Comparison of ENCODE assay signal across 8 mouse cellular contexts in the genomic region with DNA sequence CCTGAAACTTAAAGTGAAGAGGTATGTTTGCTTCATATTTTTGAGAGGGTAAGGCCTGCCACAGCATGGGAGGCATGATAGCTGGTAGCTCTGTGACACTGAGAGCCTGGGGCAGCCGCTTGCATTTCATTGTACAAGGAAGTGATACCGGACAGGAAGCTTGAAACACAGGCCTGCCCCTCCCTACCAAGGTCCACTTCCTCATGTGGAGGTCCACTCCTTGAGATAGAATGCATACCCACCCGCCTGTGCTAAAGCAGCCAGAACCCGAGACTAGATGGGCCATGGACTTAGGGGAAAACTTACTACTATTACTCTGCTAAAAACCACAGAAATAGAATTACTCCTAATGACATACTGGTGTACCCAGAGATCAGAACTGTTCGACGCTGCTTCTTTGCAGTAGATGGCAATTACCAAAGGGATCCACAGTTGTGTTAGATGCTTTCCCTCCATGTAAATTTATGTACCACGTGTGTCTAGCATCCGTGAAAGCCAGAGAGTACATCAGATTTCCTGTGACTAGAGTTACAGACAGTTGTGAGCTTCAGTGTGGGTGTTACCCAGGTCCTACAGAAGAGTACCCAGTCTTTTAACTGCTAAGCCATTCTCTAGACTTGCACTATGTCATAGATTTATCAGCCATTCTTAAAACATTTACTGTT.
DNase-seq lines count a peak whose midpoint lies in the region; ATAC-seq and TF ChIP-seq lines count a peak whose summit lies in the region.
"Had no signal": no experiment of that assay in that cellular context is flagged by ENCODE, and none has a peak within 500 bp of the region (broad histone marks: within the 10 kb centered on the region; RNA-seq: fewer than 3 reads in every experiment).

No protein-coding gene starts in this region.

- no peak overlapping the region for H3K4me3 ChIP-seq in liver, embryonic 11.5 days (ENCODE audit: low read depth, low read length)
- no peak overlapping the region for H3K4me3 ChIP-seq in heart, embryonic 13.5 days
- no peak overlapping the region for H3K4me3 ChIP-seq in stomach, embryonic 16.5 days (replicated peaks; ENCODE audit: low read length)
- H3K4me3 ChIP-seq in midbrain, embryonic 10.5 days = no peak overlapping the region
- H3K4me3 ChIP-seq in forebrain, postnatal 0 days (ENCODE audit: low read depth, low read length) = no peak overlapping the region

- no peaks in the 10 kb centered on the region for H3K9me3 ChIP-seq in liver, embryonic 11.5 days (ENCODE audit: control insufficient read depth, low read length)
- H3K9me3 ChIP-seq in heart, embryonic 13.5 days = no peaks in the 10 kb centered on the region
- H3K9me3 ChIP-seq in stomach, embryonic 16.5 days (replicated peaks; ENCODE audit: control insufficient read depth, low read length) = no peaks in the 10 kb centered on the region
- no peaks in the 10 kb centered on the region for H3K9me3 ChIP-seq in midbrain, embryonic 10.5 days (replicated peaks)
- no peaks in the 10 kb centered on the region for H3K9me3 ChIP-seq in forebrain, postnatal 0 days (ENCODE audit: low read length)

- DNase-seq in liver = peak; percentile 18
- no peak for DNase-seq in liver, embryonic 11.5 days (ENCODE audit: low spot score)
- DNase-seq in lung, postnatal 36 days = peak; percentile 79
- no peak for DNase-seq in midbrain, embryonic 10.5 days (ENCODE audit: low spot score)
- no peak for DNase-seq in forebrain, postnatal 0 days
- DNase-seq: cerebellum, adult 11-12 months had no signal

- H3K36me3 ChIP-seq in liver, embryonic 11.5 days (ENCODE audit: control insufficient read depth, insufficient read depth, low read length) = no peaks in the 10 kb centered on the region
- no peaks in the 10 kb centered on the region for H3K36me3 ChIP-seq in heart, embryonic 13.5 days
- no peaks in the 10 kb centered on the region for H3K36me3 ChIP-seq in stomach, embryonic 16.5 days (ENCODE audit: control insufficient read depth, insufficient read depth, low read length)
- H3K36me3 ChIP-seq in midbrain, embryonic 10.5 days = no peaks in the 10 kb centered on the region
- no peaks in the 10 kb centered on the region for H3K36me3 ChIP-seq in forebrain, postnatal 0 days (ENCODE audit: insufficient read depth)

- 64% methylated on average over 8 of the region's 8 CpGs for WGBS in liver, embryonic 11.5 days
- WGBS in heart, embryonic 13.5 days = 67% methylated on average over 8 of the region's 8 CpGs
- WGBS in stomach, embryonic 16.5 days = 69% methylated on average over 8 of the region's 8 CpGs
- 90% methylated on average over 8 of the region's 8 CpGs for WGBS in midbrain, embryonic 10.5 days
- 88% methylated on average over 8 of the region's 8 CpGs for WGBS in forebrain, postnatal 0 days

- TF ChIP-seq CTCF in forebrain, postnatal 0 days (IDR thresholded peaks at IDR 0.05; ENCODE audit: low read depth) = no peak

- no peak overlapping the region for H3K27ac ChIP-seq in liver, embryonic 11.5 days (ENCODE audit: low read depth, low read length)
- H3K27ac ChIP-seq in heart, embryonic 13.5 days (replicated peaks) = 0 out of 2 replicates have a peak overlapping the region, but pooled peaks have one; percentile 21
- H3K27ac ChIP-seq in stomach, embryonic 16.5 days (ENCODE audit: low read length) = peak overlapping the region; percentile 63
- H3K27ac ChIP-seq in midbrain, embryonic 10.5 days (replicated peaks) = no peak overlapping the region
- H3K27ac ChIP-seq in forebrain, postnatal 0 days (ENCODE audit: low read depth, low read length) = no peak overlapping the region

- H3K4me1 ChIP-seq in liver, embryonic 11.5 days (replicated peaks; ENCODE audit: control insufficient read depth, insufficient read depth, low read length) = no peaks in the 10 kb centered on the region
- H3K4me1 ChIP-seq in heart, embryonic 13.5 days = peaks cover 22% of the 10 kb centered on the region
- H3K4me1 ChIP-seq in stomach, embryonic 16.5 days (ENCODE audit: control insufficient read depth, insufficient read depth, low read length) = 0 out of 2 replicates have a peak, but pooled peaks cover 1% of the 10 kb centered on the region
- no peaks in the 10 kb centered on the region for H3K4me1 ChIP-seq in midbrain, embryonic 10.5 days
- H3K4me1 ChIP-seq in forebrain, postnatal 0 days (ENCODE audit: insufficient read depth) = no peaks in the 10 kb centered on the region

- no peak overlapping the region for H3K4me2 ChIP-seq in liver, embryonic 11.5 days
- no peak overlapping the region for H3K4me2 ChIP-seq in heart, embryonic 13.5 days
- H3K4me2 ChIP-seq in stomach, embryonic 16.5 days (ENCODE audit: low read depth, low read length) = no peak overlapping the region
- no peak overlapping the region for H3K4me2 ChIP-seq in forebrain, postnatal 0 days (ENCODE audit: low read depth)

- no peak overlapping the region for H3K9ac ChIP-seq in liver, embryonic 11.5 days (ENCODE audit: low read depth, low read length)
- H3K9ac ChIP-seq in heart, embryonic 13.5 days = 0 out of 2 replicates have a peak overlapping the region, but pooled peaks have one; percentile 10
- H3K9ac ChIP-seq in stomach, embryonic 16.5 days (ENCODE audit: low read length) = no peak overlapping the region
- no peak overlapping the region for H3K9ac ChIP-seq in forebrain, postnatal 0 days

- no peaks in the 10 kb centered on the region for H3K27me3 ChIP-seq in liver, embryonic 11.5 days (replicated peaks; ENCODE audit: control insufficient read depth, insufficient read depth, low read length)
- no peaks in the 10 kb centered on the region for H3K27me3 ChIP-seq in heart, embryonic 13.5 days (replicated peaks)
- no peaks in the 10 kb centered on the region for H3K27me3 ChIP-seq in stomach, embryonic 16.5 days (ENCODE audit: control insufficient read depth, insufficient read depth, low read length)
- H3K27me3 ChIP-seq in midbrain, embryonic 10.5 days (ENCODE audit: low read depth, poor library complexity, severe bottlenecking) = no peaks in the 10 kb centered on the region
- no peaks in the 10 kb centered on the region for H3K27me3 ChIP-seq in forebrain, postnatal 0 days (ENCODE audit: insufficient read depth, low read length)

- no peak for ATAC-seq in liver, embryonic 11.5 days (replicated peaks; ENCODE audit: low FRiP score)
- no peak for ATAC-seq in heart, embryonic 13.5 days (ENCODE audit: extremely low read depth, insufficient number of reproducible peaks, low FRiP score, low TSS enrichment)
- peak; percentile 53; the same call in 1 of the 2 replicates for ATAC-seq in stomach, embryonic 16.5 days (ENCODE audit: insufficient read depth, low FRiP score)
- ATAC-seq in forebrain, postnatal 0 days = no peak

Comparison
In these comparisons a context has a peak if more than half of its experiments do, and no peak if none do; other contexts are left out.
1. DNase-seq: peak in liver (single experiment) and lung, postnatal 36 days (single experiment); none in liver, embryonic 11.5 days (single experiment), midbrain, embryonic 10.5 days (single experiment) and forebrain, postnatal 0 days (single experiment).
2. H3K27ac ChIP-seq: peak in heart, embryonic 13.5 days (single experiment) and stomach, embryonic 16.5 days (single experiment); none in liver, embryonic 11.5 days (single experiment), midbrain, embryonic 10.5 days (single experiment) and forebrain, postnatal 0 days (single experiment).